Mouse (Mus musculus) layer of hippocampus, adult 9-11 months (tissue): Measurements from ENCODE around the gene Gm49318.

ENCODE experiments used
- DNase-seq: peaks from one replicate; pipeline ENCODE4 v3.0.0; 2022

Gene Gm49318

GRCm38 (mm10) chr9:22067195-22067594 lies 3.9 kb downstream of the Gm49318 start:
- DNase-seq: no peak

GRCm38 (mm10) chr9:22066433-22066832 lies 4.6 kb downstream of the Gm49318 start:
- no peak for DNase-seq

DNA sequence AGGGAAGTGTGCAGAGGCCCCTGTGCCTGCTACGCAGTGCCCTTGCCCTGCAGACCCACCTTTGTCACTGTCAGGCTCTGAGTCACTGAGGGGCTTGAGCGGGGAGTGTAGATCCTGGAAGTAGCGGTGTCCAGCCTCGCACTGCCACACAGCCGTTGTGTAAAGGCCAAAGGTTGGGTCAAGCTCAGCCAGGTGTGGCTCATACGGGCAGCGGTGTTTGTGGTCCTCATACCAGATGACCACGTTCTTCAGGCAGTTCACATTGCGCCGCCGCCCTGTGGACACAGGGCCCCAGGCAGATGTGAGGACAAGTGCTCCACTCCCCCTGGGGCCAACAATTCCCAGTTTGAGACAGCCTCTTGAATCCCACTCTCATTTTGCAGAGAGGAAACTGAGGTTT lies 5.4 kb downstream of the Gm49318 start:
- no peak for DNase-seq

- DNase-seq: peak; percentile 73
Measured at GRCm38 (mm10) chr9:22064341-22064740, 6.7 kb downstream of the Gm49318 start.

GRCm38 (mm10) chr9:22061339-22061738 lies 9.7 kb downstream of the Gm49318 start:
- DNase-seq: no peak

DNA sequence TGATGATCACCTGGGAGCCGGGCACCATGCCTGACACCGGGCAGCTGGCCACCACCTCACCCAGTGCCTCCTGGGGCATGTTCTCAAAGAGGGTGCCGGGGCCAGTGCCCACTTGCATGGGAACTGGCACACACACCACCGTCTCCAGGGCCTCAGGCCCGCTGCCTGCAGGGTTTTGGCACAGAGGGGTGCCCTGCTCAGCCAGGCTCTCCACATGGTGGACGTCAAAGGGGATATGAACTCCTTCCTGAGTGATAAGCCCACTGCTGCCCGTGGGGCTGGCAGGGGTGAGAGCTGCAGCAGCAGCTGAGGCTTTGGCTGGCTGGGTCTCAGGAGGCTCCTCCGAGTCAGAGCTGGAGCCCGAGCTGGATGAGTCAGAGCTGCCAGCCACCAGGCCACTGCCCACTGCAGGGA lies 13.0 kb downstream of the Gm49318 start:
- no peak for DNase-seq

DNA sequence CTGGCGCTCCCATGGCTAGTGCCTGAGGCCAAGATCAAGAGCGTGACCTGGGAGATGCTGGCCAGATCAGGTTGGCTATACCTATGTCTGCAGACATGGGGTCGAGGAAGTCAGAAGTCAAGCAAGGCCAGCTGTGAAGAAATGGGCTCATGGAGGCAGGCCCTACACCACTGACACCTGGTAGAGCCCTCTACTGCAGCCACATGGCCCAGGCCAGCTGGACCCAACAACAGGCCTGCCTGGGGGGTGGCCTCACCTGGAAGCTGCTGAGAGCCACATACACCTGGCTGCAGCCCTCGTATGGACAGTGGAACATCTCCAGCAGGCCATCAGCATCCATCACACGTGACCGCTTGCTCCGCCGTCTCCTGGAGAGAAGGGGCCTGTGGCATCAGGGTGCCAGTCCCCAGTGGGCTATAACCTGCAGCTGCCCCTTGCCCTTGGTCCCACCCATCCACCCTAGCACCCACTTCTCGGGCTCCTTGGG lies 14.0 kb downstream of the Gm49318 start:
- no peak for DNase-seq

DNA sequence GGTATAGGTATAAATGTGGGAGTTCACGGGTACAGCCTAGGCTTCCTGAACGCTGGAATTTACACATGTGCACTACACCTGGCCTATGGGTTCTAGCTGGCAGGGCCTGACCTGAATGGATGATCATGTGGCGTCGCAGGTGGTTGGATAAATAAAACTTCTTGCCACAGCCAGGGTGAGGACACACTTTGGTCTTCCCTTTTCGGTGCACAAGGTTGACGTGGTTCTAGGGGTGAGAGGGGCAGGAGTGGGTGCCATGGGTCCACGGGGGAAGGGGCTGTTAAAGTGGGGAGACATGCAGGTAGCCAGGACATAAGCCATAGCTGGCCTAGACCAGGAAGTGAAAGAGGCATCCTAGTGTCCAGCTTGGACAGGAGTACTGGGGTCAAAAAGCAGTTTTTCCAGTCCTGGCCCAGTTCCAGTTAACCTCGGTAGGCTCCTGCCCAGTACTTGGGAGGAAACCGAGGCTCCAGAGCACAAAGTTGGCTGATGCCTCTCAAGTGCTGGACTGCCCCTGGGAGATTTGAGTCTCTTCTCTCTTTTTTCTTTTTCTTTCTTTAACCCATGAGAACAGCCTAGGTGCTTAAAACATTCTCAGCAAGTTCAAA lies 14.7 kb downstream of the Gm49318 start:
- DNase-seq: no peak

- DNase-seq: no peak
Measured at GRCm38 (mm10) chr9:22055713-22056112, 15.3 kb downstream of the Gm49318 start.

DNA sequence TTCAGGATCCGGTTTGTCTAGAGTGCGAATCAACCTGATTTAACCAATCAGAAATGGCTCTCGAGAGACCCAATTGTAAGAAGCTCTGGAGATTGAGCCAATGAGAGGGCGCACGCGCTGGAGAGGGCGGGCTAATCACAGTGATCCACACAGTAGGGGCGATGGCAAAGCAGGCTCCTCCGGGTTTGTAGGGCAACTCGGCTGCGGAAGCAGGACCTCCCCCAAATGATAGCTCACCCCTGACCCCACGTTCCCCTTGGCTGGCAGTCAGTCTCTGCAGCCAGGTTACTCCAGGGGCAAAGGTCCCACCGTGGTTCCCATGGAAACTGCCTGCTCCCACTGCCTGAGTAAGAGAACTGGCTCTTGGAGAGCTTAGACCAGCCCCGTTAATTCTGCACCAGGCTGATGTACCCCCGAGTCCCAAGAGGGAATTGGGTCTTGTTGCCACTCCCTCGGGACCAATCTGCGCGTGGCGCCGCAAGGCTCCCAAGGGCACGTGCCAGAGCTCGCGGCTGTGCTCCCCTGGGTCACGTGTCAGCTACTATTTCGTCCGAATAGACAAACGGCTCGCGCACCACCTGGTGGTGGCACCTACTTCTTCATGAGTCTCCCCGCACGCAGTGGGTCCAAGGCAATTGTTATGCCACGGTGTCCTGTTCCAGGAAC lies 16.5 kb downstream of the Gm49318 start:
- DNase-seq: peak; percentile 89

GRCm38 (mm10) chr9:22053657-22054056 lies 17.4 kb downstream of the Gm49318 start:
- no peak for DNase-seq

DNA sequence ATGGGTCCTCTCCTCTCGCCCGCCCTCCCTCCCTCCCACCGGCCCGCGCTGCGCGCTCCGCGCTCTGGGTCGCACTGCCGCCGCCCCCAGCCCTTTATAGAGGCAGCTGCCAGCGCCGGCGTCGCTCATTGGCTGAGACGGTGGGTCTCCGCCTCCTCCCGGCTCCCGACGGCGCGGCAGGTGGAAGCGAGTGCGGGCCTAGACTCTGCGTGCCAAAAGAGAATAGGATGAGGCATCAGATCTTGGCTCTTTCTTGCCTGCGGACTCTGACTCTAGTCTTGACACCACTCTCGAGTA lies 19.2 kb downstream of the Gm49318 start, which contains the start of gene Elavl3:
Gene Elavl3 (minus strand): TSS at position 66 of the 297 bp plus-strand sequence.
- peak; percentile 85 for DNase-seq

GRCm38 (mm10) chr9:22051161-22051957 lies 19.7 kb downstream of the Gm49318 start:
- DNase-seq: no peak

DNA sequence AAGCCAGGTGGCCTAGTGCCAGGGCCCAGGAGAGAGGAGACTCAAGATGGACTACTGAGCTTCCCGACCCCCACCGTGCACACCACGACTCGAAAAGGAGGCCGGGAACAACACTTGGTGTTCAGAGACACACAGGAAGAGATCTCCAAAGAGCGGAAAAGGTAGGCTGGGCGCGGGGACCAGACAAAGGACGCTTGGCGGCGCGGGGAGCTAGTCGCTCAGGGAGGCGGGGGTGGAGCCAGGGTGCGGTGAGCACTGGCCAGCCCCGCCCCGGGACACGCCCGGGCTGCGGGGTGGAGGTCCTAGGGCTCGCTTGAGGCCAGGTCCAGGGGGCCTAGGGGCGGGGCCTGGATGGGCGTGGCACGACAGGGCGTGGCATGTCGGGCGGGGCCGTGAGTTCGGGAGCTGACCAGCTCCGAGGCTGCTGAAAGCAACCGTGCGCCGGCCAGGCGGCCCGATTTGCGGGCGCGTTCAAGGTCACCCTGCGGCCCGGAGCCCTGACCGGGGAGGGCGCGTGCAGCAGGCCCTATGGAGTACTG lies 20.6 kb downstream of the Gm49318 start:
- DNase-seq: peak; percentile 80

- DNase-seq: no peak
Measured at GRCm38 (mm10) chr9:22049721-22050270, 21.3 kb downstream of the Gm49318 start.

- DNase-seq: no peak
Measured at GRCm38 (mm10) chr9:22049315-22049714, 21.7 kb downstream of the Gm49318 start.

DNA sequence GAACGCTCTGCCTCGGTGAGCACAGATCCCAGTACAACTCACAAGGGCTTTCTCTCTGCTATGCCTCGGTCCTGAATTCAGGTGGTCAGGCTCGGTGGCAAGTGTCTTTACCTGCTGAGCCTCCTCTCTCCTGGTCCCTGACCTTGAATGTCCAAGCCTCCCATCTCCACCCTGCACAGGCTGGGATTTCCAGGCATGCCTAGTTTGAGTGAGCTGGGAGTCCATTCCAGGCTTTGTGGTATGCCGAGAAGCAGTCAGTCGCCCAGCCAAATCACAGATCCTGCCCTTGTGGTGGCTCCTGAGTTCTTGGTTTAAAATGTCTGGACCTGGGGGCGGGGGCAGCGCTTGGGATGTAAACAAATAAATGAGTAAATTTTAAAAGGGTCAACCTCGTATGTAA lies 23.7 kb downstream of the Gm49318 start:
- no peak for DNase-seq

GRCm38 (mm10) chr9:22041832-22042231 lies 29.2 kb downstream of the Gm49318 start:
- DNase-seq: no peak

DNA sequence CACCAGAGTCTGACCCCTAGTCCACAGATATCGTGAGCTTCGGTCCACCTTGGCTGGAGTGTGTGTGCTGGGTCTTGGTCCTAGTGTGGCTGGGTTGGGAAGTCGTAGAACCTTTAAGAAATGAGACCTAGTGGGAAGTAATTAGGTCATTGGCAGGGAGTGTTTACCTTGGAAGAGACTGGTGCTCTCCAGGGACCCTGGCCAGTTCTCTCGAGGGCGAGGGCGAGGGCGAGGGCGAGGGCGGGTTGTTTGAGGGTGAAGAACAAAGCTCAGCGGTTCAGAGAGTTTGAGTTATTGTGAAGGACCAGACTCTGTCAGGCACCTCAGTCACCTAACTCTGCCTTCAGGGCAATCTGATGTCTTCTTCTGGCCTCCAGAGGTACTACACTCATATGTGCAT lies 33.2 kb downstream of the Gm49318 start:
- no peak for DNase-seq

DNA sequence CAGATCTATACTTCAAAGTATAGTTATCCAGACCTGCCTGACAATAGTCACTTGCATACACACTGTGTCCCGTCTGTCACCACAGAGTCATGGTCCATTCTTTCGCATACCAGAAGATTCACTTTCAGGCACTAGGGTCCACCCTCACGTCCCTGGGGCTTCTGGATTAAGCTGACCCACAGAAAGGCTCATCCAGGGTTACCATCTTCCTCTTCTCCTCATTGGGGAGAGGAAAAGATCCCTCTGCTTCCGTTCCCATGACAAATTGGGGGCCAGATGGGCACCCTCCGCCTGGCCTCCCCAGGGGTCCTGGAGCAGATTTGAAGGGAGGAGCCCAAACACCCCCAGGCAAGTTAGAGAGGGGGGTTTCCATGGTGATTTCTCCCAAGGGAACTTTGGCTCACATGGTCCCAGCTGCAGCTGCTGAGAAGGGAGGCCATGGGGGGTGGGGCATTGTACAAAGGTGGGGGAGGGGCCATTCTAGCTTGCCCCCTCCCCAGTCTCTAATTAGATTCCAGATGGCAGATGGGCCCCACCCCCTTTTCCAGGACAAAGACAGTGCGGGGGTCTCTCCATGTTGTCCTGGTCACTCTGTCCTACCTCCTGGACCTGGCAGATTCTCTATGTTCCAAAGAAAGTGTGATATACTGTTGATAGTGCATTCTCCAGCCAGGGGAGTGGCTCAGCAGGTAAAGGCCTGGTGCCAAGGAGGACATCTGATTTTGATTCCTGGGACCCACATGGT lies 35.6 kb downstream of the Gm49318 start:
- DNase-seq: no peak

- DNase-seq: no peak
Measured at GRCm38 (mm10) chr9:22030386-22030785, 40.7 kb downstream of the Gm49318 start.

- no peak for DNase-seq
Measured at GRCm38 (mm10) chr9:22028467-22028866, 42.6 kb downstream of the Gm49318 start.

GRCm38 (mm10) chr9:22024592-22024991 lies 46.5 kb downstream of the Gm49318 start:
- DNase-seq: peak; percentile 85
